Mouse (Mus musculus): ENCODE results near the gene Itpkb. TPM values are rescaled to one million over a fixed set of nuclear protein-coding genes. Genes with fewer than 3 reads are reported as not detected.

Gene Itpkb
- total RNA-seq, 2 experiments from 2014 or later = 10.9 to 11.5 TPM

DNA sequence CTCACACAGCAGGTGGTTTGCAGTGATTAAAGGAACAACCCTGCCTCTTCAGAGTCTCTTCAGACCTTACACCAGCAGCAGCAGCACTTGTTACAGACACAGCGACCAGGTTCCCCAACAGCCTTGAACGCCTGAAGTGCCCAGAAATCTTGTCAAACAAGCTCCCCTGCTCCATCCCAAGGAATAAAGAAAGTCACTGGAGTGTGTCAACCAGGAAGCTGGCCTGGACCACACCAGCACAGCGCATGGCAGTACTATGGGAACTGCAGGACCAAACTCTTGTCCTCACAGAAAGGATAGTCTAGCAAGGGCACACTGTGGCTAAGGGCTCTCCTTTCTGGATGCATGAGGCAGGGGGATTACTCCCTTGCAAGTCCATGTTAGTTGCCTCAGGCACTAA, 114.1 kb downstream of the Itpkb start:
- ATAC-seq (ENCODE audit: poor library complexity, severe bottlenecking) = no peak

DNA sequence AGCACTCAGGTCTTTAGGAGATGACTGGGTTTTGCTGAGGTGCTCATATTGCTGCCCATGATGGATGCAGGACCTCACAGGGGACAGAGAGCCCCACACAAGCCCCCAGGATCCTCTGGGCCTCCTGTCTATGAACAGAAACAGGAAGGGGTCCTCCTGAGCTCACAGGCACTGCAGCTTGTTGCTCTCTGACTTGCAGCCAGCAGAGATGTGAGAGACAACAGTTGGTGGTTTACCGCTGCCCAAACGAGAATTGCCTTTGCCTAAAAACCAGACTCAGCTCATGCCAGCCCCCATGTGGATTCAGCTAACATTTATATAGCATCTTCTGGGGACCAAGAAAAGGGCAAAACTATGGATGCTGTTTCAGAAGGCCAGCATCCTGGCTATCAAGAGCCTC, 119.4 kb downstream of the Itpkb start:
- no peak for ATAC-seq (ENCODE audit: poor library complexity, severe bottlenecking)

DNA sequence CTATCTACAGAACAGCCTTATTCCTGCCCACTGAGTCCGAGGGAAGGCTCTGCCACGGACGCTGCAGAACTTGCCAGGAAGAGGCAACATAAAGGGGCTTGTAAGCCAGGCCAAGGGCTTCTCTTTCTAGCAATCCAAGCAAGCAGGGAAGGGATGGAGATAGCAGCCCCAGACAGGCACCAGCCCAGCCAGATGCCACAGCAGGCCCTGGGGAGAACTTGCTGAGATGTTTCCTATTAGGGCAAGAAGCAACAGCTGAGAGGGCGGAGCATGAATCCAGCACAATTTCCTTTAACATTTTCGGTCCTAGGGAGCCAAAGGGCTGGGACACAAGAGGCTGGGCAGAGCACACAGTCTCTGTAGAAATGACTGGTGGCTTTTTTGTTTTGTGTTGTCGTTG, 128.0 kb downstream of the Itpkb start:
- no peak for ATAC-seq (ENCODE audit: poor library complexity, severe bottlenecking)

DNA sequence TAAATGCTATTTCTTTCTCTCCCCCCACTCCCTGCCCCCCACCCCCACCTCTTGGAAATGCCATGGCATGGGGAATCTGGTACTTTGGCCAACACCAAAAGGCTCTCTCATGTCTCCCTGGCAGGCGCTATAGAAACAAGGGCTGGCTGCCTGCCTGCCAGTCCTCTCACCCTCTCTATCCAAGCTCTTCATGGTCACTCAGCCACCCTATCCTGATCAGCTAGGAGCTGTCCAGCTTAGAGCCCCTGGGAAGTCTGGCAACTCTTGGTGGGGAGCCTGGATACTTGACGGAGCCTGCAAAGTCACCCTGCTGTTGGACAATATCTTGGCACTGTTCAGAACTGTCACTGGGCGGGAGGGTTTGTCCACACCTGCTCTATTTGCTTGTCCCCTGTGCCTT, 128.4 kb downstream of the Itpkb start:
- ATAC-seq (ENCODE audit: poor library complexity, severe bottlenecking) = no peak

DNA sequence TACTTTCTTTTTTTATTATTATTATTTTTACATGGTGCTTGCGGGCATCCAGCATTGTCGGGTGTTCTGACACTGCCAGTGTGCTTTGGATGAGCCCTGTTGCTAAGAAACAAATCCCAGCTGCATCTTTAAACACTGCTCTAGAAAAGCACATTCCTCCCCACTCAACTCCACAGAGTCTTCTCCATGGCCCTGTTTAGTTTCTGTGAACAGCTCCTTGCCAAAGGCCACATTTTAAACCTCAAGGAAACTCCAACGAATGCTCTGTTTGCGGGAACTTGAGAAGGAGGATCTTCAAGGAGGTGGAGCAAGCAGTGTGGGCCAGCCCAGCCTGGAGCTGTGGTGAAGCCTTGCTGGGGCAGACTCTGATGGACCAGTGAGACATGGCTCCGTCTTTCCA, 130.4 kb downstream of the Itpkb start:
- no peak for ATAC-seq (ENCODE audit: poor library complexity, severe bottlenecking)

DNA sequence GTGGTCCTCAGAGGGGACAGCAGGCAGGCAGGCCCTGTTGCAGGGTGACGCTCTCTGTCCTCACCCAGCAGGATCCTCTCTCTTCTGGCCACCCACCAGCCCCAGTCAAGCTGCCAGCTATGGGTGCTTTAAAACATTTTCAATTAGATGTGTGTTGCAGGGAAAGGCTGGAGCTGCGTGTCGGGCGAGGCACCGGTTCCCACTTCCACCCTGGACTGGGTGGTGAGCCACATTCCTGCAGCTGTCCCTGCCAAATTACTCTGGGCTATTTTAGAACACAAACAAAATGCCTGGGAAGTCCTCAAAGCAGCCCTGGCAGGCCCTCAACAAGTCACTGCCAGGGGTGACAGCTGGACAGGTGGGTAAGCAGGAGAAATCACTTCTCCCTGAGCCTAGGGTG, 132.1 kb downstream of the Itpkb start:
- no peak for ATAC-seq (ENCODE audit: poor library complexity, severe bottlenecking)

DNA sequence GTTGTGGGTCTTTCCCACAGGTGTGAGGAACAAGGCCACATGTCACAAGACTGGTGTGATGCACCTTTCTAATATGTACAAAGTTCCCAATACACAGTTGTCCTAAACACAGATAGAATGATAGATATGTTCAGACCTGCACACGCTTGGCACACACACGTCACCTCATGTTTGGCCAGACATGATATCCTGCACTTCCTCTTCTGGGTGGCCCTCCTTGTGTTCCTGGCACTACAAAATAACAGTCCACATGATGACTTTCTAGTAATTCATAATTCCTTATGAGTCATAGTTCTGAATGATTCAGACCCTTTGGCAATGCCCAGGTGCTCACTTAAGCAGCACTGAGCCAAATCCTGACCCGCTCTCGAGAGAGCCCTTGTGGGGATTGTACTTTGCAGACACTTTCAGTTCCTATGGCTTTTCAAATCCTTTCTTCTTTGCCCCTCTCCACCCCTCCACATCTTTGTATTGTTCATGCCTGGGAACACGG, 132.7 kb downstream of the Itpkb start:
- no peak; the same call in 1 of the 2 replicates for ATAC-seq (ENCODE audit: poor library complexity, severe bottlenecking)

DNA sequence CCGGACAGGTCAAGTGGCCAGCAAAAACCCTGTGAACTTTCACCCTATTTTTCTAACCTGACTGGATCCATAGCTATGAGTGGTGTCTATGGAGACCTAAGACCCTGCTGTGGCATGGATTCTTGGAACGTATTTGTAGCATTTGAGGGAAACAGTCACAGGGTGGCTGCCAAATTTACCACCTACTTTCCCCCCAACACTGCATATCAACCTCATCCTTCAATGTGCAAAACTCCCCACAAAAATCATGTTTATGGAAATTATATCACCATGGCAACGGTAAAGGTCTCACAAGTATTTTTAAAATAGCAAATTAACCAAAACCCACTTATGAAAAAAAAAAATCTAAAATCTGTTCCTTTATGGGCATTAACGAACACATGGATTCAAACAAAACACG, 134.1 kb downstream of the Itpkb start:
- no peak for ATAC-seq (ENCODE audit: poor library complexity, severe bottlenecking)

DNA sequence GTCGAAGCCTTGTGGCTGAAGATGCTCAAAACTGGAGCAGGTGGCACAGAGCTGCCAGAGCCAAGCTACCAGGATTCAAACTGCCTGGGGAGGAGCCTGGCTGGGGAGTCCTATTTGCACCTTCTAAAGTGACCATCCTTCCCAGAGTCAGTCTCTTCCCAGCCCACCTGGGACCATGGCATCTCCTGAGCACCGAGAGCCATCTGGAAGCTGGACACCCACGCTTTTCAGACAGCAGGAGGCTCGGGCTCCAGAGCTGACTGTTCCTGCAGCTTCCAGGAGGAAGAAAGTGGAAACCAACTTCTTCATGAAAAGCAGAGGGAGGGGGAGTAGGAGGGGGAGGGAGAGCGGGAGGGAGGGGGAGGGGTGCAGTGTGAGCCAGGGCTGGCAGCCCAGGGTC, 135.3 kb downstream of the Itpkb start:
- no peak for ATAC-seq (ENCODE audit: poor library complexity, severe bottlenecking)

DNA sequence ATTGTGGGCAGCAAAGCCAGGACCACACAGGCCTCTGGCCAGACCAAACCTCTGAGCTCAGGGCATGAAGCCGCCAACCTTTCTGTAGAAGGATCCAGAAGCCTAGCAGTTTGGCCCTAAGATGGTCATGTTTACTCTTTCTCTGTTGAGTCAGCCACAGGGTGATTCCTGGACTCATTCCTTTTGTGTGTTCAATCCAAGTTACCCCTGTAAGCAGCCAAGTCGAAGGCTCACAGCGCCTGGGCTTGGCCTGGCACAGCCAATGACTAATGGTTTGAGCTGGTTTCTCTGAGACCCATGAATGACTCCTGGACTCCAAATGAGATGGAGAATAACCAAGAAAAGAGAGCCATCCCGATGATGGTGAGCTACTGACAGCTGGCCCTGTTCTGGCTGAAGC, 137.7 kb downstream of the Itpkb start:
- ATAC-seq (ENCODE audit: poor library complexity, severe bottlenecking) = no peak

DNA sequence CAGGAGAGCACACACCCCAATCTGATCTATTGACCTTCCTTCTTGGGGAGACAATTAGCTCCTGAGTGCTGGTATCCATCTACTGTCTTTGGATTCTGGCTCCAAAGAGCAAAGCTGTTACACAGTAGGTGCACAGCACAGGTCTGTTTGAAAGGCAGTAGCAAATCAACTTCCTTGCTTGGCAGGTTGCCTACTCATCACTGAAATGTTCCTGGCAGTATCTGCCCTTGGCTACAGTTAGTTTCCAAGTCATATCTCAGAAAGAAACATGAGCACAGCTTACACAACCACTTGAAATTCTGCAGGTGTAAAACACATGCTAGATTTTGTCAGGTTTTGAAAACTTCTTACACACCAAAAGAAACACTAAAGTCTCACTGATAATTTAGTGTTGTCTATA, 143.3 kb downstream of the Itpkb start:
- ATAC-seq (ENCODE audit: poor library complexity, severe bottlenecking) = no peak

Other genes starting within 250 kb of the Itpkb start
- 1.5 and 2.4 TPM in 2 replicates for gene Coq8a, start 130.9 kb upstream of the Itpkb start, total RNA-seq (2015)
- gene Coq8a, start 130.9 kb upstream of the Itpkb start, total RNA-seq (2017) = 0.84 and 2.4 TPM in 2 replicates
- 14.0 and 17.3 TPM in 2 replicates for gene Psen2, start 67.0 kb upstream of the Itpkb start, total RNA-seq (2015)
- 13.6 and 18.9 TPM in 2 replicates for gene Psen2, start 67.0 kb upstream of the Itpkb start, total RNA-seq (2017)
- not detected in 2 replicates for gene Stum, start 153.0 kb downstream of the Itpkb start, total RNA-seq (2015)
- not detected in 2 replicates for gene Stum, start 153.0 kb downstream of the Itpkb start, total RNA-seq (2017)
- gene Parp1, start 238.4 kb downstream of the Itpkb start, total RNA-seq (2015) = 38.4 and 41.6 TPM in 2 replicates
- 97.3 and 107 TPM in 2 replicates for gene Parp1, start 238.4 kb downstream of the Itpkb start, total RNA-seq (2017)